Comparison of ENCODE assay signal across 11 mouse cellular contexts in the genomic region with DNA sequence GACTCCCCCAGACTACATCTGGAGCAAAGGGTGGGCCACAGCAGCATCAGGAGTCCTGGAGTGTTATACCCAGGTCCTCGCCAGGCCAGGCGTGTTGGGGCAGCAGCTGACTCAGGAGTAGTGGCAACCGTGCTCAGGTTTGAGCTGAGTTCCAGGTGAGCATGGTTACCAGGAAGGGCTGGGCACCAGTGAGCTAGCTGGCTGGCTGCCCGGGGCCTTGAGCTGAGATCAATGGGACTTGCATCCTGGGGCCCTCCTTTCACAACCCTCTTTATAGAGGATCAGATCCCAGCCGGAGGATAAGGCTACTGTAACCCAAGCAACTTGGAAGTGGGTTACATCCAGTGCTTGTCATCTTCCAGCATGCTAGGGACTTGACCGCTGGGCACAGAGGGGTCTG. TPM values are rescaled to one million over a fixed set of nuclear protein-coding genes. Genes with fewer than 3 reads are reported as not detected.
A peak's percentile ranks its signal among the peaks of the same experiment; 100 is the strongest.
DNase-seq lines count a peak whose midpoint lies in the region; TF ChIP-seq lines count a peak whose summit lies in the region.
"Had no signal": no experiment of that assay in that cellular context is flagged by ENCODE, and none has a peak within 500 bp of the region (broad histone marks: within the 10 kb centered on the region; RNA-seq: fewer than 3 reads in every experiment).

No protein-coding gene starts in this region.

- peaks cover 65% of the 10 kb centered on the region for H3K4me1 ChIP-seq in heart, embryonic 10.5 days

- intact Hi-C loops in left cerebral cortex, adult 2 months (cut with DNase I), result no loop called here

- DNase-seq in heart, embryonic 10.5 days (ENCODE audit: low spot score), result no peak
- DNase-seq in heart, adult 9 months (ENCODE audit: low spot score in 2 of 2), result no peak
- peak; percentile 45 for DNase-seq in adrenal gland, postnatal 25 days
- DNase-seq in kidney, postnatal 14 days, result peak; percentile 48
- peak; percentile 43 for DNase-seq in ovary, postnatal 14 days (ENCODE audit: low spot score)
- DNase-seq in natural killer cell, adult 2 months (ENCODE audit: low spot score in 2 of 2), result no peak
- no peak for DNase-seq in left cerebral cortex, adult 2 months (ENCODE audit: extremely low spot score in 1 of 2, low spot score in 2 of 2)
- no peak for DNase-seq in spleen, postnatal 14 days (ENCODE audit: low spot score in 2 of 2)
- DNase-seq: gastrocnemius, postnatal 10 days; right cerebral cortex, adult 18-20 months had no signal

- peaks cover 44% of the 10 kb centered on the region for H3K27me3 ChIP-seq in heart, embryonic 10.5 days (ENCODE audit: insufficient read depth, poor library complexity, severe bottlenecking)

- no peak overlapping the region for H3K4me3 ChIP-seq in heart, embryonic 10.5 days
- H3K4me3 ChIP-seq in left cerebral cortex, adult 2 months, result no peak overlapping the region
- H3K4me3 ChIP-seq: lung, embryonic 15.5 days had no signal

- H3K9me3 ChIP-seq in heart, embryonic 10.5 days, result no peaks in the 10 kb centered on the region
- H3K9me3 ChIP-seq: lung, embryonic 15.5 days had no signal

- 84% methylated on average over 6 of the region's 6 CpGs for WGBS in heart, embryonic 10.5 days

- no peak for TF ChIP-seq CTCF in left cerebral cortex, adult 2 months (IDR thresholded peaks at IDR 0.05)

- peak overlapping the region; percentile 49 for H3K27ac ChIP-seq in heart, embryonic 10.5 days
- H3K27ac ChIP-seq in left cerebral cortex, adult 2 months, result no peak overlapping the region
- H3K27ac ChIP-seq: lung, embryonic 15.5 days had no signal

- H3K36me3 ChIP-seq in heart, embryonic 10.5 days, result no peaks in the 10 kb centered on the region
- H3K36me3 ChIP-seq: lung, embryonic 15.5 days had no signal

RNA-seq across cellular contexts. Expression of a gene that starts 5.6 kb away (rescaled TPM):
- 148 and 164 TPM in 2 replicates for polyA plus RNA-seq in heart, embryonic 10.5 days (2016; fragmentation: Nextera tagmentation; extraction: Ambion mirVana)
- 122 and 148 TPM in 2 replicates for total RNA-seq in adrenal gland, postnatal 25 days (2021)
- 10 to 100 TPM; 77.4 to 77.8 TPM for total RNA-seq in left cerebral cortex, adult 2 months (2021)

Comparison
In these comparisons a context has a peak if more than half of its experiments do, and no peak if none do; other contexts are left out.
1. DNase-seq: peak in adrenal gland, postnatal 25 days (single experiment), kidney, postnatal 14 days (single experiment) and ovary, postnatal 14 days (single experiment); none in heart, embryonic 10.5 days (single experiment), heart, adult 9 months (0 of 2), natural killer cell, adult 2 months (0 of 2), left cerebral cortex, adult 2 months (0 of 2) and spleen, postnatal 14 days (0 of 2).